Mouse (Mus musculus) thymus, adult 2 months (tissue): Measurements from ENCODE around the gene St6galnac3.

Experiments
- CTCF ChIP-seq: fragments of 200-500 bp; IDR thresholded peaks from 2 replicates; pipeline ENCODE4 v1.5.1; 2012; ENCODE audit warnings: mild to moderate bottlenecking, control low read depth, low read length, moderate library complexity, borderline replicate concordance; ENCODE audit not compliant: control insufficient read depth, poor library complexity, insufficient read depth; ENCODE audit errors: extremely low read depth
- POLR2A ChIP-seq: fragments of 200-500 bp; IDR thresholded peaks from 2 replicates; pipeline ENCODE4 v1.6.1; 2012; ENCODE audit warnings: mild to moderate bottlenecking, low read length, control low read depth, moderate library complexity; ENCODE audit not compliant: control insufficient read depth, poor library complexity, insufficient read depth; ENCODE audit errors: extremely low read depth

- TF ChIP-seq CTCF (no peak), POLR2A (no peak)
Measured at GRCm38 (mm10) chr3:153349981-153350380, 375.0 kb downstream of the St6galnac3 start.
